Mouse (Mus musculus) cerebellum, postnatal 4 days (tissue): Measurements from ENCODE around the gene Rps6kb2.
A peak's percentile ranks its signal among the peaks of the same experiment; 100 is the strongest.
"Not testable (repeated sequence)": the region's sequence is repeated elsewhere in the genome, so short reads cannot be mapped to it uniquely, and the experiment has no call there.

Source experiments
- DNase-seq, 2 experiments: peaks; one replicate each; pipeline ENCODE4 v3.0.0; 2022; ENCODE audit warnings: low spot score in 2 of 2, mixed read lengths in 1 of 2

The Rps6kb2 gene

DNA sequence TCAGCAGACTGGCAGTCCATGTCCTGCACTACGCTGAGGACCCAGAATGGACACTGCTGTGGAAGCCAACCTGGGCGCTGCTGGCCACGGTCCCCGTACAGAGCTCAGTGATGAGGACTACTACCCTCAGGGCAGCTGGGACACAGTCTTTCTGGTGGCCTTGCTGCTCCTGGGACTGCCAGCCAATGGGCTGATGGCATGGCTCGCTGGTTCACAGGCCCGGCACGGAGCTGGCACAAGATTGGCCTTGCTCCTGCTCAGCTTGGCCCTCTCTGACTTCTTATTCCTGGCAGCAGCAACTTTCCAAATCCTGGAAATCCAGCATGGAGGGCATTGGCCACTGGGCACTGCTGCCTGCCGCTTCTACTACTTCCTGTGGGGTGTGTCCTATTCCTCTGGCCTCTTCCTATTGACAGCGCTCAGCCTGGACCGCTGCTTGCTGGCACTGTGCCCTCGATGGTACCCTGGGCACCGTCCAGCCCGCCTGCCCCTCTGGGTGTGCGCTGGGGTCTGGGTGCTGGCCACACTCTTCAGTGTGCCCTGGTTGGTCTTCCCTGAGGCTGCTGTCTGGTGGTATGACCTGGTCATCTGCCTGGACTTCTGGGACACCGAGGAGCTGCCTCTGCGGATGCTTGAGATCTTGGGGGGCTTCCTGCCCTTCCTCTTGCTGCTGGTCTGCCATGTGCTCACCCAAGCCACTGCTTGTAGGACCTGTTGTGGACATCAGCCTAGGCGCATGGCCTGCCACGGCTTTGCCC, 20.6 kb downstream of the Rps6kb2 start:
- no peak for DNase-seq

DNA sequence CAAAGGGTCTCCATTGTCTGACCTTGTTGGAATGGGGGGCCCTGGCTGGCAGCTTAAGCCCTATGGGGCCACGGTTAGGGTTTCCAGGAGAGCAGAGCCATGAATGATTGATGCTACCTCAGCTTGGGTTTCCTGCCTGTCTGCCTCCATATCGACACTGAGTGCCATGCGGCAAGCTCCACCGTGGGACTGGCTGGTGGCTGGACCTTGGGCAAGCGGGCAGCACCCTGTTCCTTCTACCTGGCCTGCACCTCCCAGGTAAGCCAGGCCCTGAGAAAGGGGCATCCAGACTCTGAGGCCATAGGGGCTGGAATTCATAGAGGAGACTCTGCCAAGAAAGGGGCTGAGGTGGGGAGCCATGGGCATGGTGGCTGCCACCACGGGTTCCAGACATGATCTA, 23.0 kb downstream of the Rps6kb2 start:
- no peak for DNase-seq

DNA sequence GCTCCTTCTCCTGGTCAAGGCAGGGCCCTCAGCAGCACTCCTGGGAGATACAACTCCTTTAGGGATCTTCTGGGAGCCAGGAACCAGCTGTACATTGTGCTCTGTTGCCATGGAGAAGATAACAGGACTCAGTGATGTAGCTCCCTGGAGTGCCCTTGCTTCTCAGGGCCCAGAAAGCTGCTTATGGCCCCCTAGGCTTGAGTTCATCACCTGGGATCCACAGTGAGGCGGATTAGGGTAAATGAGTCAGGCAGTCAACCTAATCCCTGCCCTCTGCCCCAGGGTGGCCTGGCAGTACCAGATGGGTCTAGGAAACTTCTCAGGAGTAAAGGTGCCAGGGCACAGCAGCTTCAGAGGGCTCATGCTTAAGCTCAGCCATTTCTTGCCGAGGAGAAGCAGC, 23.7 kb downstream of the Rps6kb2 start, which contains the start of gene Gpr152:
Gene Gpr152, plus strand, starts transcription at position 342 of the 400 bp plus-strand sequence.
- DNase-seq: no peak

DNA sequence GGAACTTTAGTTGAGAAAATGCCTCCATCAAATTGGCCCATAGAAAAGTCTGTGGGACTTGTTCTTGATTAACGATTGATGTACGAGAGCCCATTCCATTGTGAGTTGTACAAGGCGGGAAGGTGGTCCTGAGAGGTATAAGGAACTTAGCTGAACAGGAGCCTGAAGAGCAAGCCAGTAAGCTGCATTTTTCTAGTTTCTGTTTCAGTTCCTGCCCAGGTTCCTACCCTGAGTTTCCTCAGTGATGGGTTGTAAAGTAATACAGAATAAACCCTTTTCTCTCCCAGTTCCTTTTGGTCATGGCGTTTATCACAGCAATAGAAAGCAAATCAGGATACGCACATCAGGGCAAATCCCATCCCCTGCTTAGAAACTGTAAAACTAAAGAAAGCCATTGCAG, 25.2 kb downstream of the Rps6kb2 start:
- DNase-seq: no peak

DNA sequence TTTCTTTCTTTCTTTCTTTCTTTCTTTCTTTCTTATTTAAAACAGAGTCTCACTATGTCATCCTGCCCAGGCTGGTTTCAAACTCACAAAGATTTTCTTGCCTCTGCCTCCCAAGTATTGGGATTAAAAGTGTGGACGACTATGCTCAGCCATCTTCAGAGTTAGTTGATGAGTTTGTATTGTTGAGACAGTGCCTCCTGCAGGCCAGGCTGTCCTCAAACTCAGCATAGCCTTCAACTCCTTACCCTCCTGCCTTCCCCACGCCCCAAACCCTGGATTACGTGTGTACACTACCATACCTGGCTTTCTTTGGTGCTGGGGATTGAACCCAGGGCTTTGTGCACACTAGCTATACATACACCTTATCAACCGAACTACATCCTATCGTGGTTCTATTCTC, 26.7 kb downstream of the Rps6kb2 start:
- no peak for DNase-seq

DNA sequence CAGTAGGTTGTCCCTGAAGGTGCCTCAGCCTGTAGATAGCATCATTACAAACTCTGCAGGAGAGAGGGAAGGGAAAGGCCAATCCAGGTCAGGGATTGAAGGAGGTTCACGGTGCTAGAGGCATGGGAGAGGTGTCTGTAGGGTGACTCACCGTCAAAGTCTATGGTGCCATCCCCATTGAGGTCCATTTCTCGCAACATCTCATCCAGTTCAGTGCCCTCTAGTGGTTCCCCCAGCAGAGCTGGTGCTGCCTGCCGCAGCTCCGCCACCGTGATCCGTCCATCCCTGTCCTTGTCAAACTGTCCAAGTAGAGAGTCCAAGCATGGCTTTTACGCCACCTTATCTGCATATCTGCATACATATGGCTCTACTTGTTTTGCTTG, 27.2 kb downstream of the Rps6kb2 start:
- not testable (repeated sequence) for DNase-seq

DNA sequence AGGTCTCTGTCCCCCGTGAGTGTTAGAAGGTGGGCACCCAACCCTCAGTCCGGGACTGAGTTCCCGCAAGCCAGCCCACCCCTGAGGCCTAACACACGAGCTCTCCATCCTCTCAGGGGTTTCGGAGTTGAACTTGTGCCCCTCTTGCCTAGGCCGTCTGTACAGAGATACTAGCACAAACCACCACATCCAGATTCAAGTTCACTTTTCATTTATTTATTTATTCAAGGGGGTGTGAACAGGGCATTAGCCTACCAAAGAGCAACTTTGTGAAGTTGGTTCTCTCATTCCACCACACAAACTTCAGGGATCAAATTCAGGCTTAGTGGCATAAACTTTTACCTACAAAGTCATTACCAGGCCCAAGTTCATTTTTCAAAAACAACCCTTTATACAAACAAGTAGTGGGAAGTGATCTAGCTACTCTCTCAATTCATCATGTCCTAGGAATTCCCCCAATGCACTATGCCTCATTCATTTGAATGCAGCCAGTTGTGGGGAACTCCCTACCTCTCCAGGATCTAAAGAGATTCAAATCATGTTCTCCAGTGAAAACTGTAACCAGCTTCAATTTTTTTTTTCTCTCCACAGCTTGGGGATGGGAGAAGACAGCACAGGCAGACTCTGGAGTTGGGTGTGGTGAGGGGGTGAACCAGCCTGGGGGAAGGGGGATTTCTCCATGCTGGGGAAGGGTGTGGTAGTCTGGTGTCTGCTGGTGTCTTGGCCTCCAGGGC, 27.8 kb downstream of the Rps6kb2 start:
- DNase-seq: not testable (repeated sequence)

DNA sequence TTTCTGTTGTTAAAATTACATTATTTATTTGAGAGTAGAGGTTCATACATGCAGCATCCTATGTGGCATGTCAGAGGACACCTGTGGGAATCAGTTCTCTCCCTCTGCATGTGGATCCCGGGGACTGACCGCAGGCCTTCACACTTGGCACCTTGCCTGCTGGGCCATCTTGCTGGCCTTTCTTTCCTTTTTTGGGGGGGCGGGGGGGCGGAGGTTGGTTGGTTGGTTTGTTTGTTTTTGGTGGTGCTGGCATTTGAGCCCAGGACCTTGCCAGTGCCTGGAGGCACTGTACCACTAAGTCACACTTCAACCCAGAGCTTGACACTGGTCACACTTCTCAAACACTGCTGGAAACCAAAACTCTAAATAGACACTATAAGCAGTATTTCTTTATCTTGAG, 28.8 kb downstream of the Rps6kb2 start:
- no peak for DNase-seq

DNA sequence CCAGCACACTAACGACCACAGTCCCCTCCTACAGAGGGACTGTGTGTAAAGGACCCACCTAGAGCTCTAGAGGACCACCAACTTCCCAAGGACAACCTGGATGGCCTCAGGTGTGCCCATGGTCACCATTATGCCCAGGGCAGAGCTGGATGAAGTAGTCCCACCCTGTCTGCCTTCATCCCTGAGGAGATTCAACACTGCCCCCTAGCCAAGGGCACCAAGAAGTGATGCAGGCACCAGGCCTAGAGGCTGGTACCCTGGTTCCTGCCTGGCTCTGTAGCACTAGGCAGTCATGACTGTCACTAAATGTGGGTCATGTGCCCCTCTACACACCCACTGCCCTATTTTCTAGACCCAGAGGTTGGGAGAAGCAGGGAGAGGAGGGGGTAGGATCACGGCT, 31.4 kb downstream of the Rps6kb2 start:
- no peak for DNase-seq

DNA sequence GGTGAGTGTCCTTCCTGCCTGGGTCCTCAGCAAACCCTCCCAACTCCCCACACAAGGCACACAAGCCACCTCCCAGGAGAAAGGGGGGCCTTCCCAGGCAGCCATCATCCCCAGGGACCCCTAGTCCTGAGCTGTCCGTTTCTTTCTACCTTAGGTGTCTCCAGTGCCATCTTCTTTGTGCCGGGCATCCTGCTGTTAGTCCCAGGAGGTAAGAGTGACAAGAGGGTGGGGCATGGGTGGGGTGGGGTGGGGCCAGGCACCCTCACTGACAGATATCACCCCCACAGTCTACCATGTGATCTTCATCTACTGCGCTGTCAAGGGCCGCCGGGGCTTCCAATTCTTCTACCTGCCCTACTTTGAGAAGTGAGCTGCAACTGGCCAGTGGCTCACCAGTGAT, 32.1 kb downstream of the Rps6kb2 start:
- peak in 1 of 2 experiments; percentile 18 for DNase-seq

DNA sequence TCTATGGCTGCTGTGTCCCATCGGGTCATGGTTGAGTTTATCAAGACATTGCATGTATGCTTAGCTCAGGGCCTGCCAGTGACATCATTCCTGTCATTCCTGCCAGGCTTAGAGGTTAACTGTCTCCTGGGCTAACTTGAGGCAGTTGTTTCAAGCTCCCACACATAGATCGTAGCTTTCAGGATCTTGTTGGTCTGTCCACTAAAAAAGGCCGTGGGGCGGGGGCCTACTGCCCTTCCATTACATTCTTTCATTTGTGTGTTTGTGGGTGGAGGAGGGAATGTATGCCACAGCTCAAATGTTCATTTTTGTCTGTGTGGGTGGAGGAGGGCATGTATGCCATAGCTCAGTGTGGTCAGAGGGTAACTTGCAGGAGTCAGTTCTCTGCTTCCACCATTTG, 33.0 kb downstream of the Rps6kb2 start:
- DNase-seq: no peak

DNA sequence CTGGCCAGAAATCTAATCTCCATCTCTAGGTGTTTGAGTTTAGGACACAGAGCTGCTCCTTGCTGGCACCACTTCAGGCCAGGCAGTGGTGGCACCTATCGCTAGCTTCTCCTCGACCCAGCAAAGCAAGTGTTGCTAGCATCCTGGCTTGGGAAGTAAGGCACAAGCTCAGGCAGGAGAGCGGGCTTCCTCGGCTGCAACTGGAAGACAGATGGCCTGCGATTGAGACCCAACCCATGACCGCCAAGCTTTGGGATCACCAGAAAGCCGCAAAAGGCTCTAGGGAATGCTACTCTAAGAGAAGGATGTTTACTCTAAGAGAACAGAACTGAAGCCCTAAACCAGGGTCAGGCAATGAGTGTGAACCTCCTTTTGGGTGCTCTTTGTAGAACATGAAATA, 33.7 kb downstream of the Rps6kb2 start:
- DNase-seq: no peak

DNA sequence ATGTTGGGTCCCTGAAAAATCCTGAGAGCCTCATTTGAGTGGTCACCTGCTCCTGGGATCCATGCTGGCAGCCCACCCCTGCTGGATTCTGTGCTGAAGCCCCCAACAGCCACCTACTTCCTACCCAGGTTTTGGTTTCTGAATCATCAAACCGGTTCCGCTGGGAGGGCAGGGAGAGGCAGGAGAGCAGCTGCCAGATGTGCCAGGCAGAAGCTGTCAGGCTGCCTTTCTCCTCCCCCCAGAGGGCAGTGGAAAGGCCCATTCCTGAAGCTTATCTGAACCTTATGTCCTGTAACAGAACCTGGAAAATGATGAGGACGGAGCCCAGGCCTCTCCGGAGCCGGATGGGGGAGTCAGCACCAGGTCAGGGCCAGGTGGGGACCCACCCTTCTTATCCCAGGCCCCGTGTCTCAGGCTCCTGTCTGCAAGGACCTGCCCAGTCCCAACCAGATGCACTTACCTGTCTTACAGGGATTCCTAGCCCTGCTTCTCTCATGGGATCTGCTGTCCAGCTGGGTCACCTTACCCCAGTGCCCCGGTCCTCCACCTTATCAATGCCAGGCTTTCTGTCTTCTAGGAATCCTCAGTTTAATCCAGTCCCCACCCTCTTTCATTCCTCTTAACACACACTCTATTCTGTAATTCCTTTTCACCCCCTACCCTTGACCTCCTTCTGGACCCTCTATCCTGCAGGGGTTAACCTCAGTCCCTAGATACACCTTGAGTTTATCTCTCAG, 36.2 kb downstream of the Rps6kb2 start:
- no peak for DNase-seq

DNA sequence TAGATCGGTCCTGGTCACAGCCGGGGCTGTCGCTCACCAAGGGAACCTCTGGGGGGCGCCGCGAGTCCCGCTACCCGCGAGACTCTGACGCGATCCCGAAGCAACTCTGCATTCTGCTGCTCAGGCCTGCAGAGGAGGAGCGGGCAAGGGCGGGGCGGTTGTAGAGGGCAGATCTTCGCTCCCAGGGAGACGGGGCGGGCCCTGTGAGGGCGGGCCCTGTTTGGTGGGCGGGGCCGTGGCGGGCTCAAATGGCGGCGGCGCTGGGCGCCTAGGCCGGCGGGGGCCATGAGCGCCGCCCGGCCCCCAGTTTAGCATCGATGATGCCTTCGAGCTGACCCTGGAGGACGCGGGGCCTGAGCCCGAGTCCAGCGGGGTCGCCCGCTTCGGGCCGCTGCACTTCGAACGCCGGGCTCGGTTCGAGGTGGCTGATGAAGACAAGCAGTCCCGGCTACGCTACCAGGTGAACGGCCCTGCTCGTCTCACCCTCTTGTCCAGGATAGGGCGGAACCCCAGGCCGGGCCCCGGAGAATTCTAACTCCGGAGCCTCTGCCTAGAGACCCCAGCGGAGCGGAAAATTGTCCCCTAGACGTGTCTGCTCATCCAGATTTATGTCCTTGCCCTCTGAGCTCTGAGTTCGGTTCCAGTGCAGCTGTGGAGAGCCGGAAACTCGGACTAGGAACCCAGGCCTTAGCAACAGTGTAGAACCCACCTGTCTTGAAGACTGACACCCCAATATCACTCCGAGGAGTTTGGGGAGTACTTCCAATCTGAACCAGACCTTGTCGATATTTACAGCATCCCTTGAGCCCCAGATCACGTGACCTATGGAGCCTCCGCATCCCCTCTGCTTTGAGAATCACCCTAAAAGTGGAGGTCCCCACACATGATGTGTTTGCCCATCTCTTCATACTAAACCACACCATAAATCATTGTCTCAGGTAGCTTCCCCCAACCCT, 37.1 kb downstream of the Rps6kb2 start, which contains the start of gene Aip:
Gene Aip, minus strand, starts transcription at position 118 of the 956 bp plus-strand sequence.
- peak; percentile 93 to 98 for DNase-seq

DNA sequence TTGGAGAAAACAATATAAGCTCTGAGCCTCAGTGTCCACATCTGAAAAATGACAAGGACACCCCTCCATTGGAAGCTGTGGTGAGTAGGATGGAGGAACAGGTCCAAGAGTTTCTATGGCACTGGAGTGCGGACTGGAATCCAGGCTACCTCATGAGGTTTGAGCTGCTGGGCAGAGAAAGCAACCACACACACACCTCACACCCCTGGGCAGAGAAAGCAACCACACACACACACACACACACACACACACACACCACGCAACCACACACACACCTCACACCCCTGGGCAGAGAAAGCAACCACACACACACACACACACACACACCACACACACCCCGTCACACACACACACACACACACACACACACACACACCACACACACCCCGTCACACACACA, 37.9 kb downstream of the Rps6kb2 start:
- DNase-seq: not testable (repeated sequence)

DNA sequence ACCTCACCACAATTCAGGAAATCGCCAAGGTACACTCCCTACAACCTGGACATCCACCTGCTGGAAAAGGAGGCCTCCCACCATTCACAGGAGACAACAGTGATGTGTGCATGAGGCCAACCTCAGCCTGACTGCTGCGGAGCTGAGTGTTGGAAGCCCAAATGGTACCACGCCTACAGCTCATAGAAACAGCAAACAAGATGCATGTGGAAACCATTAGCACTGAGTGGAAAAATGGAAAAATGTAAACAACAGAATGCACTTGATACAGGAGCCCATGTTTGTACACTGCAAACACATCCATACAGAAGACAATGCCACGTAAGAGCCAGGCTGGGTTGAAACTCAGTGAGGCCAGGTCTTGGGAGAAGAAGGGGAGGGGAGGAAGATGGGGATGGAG, 38.7 kb downstream of the Rps6kb2 start:
- DNase-seq: no peak

DNA sequence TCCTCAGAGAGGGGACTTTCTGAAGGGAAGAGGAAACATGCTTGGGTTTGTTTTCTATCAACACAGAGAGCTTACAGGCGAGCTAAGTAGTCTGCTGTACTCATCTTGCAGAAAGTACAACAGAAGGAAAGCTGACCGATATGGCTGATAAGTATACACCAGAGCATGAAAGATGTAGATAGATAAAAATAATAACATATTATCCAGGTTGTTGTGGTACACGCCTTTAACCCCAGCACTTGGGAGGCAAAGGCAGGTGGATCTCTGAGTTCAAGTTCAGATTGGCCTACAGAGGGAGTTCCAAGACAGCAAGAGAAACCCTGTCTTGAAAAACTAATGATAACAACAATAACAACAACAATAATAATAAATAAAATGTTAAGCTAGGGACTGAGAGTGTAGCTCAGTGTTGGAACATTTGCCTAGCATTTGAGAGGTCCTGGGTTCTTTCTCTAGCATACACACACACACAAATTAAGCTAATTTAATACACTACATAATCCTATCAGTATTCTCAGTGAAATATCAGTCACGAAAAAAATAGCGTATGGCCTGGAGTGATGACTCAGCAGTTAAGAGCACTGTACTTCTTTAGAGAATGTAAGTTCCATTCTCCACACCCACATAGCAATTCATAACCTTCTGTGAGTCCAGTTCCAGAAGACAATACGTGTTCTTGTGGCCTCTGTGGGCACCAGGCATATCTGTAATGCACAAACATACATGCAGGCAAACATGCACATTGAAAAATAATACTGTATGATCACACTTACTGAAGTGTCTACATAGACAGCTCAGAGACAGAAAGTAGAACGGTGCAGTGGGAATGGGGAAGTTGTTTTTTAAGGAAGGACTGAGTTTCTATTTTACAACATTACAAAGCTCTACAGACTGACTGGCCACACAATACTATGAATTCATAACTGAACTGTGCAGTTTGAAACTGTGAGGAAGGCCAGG, 40.5 kb downstream of the Rps6kb2 start:
- DNase-seq: no peak

DNA sequence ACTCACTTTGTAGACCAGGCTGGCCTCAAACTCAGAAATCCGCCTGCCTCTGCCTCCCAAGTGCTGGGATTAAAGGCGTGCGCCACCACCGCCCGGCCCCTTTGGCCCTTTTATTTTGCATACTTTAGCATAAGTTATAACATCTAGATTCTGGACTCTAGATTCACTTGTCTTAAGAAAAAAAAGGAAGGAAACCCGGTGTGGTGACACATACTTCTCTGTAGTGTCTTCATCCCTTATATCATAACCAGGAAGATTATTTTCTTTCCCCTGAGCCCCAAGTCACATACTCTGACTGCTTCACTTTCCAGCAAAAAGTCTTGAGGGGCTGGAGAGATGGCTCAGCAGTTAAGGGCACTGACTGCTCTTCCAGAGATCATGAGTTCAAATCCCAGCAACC, 41.3 kb downstream of the Rps6kb2 start:
- not testable (repeated sequence) for DNase-seq

DNA sequence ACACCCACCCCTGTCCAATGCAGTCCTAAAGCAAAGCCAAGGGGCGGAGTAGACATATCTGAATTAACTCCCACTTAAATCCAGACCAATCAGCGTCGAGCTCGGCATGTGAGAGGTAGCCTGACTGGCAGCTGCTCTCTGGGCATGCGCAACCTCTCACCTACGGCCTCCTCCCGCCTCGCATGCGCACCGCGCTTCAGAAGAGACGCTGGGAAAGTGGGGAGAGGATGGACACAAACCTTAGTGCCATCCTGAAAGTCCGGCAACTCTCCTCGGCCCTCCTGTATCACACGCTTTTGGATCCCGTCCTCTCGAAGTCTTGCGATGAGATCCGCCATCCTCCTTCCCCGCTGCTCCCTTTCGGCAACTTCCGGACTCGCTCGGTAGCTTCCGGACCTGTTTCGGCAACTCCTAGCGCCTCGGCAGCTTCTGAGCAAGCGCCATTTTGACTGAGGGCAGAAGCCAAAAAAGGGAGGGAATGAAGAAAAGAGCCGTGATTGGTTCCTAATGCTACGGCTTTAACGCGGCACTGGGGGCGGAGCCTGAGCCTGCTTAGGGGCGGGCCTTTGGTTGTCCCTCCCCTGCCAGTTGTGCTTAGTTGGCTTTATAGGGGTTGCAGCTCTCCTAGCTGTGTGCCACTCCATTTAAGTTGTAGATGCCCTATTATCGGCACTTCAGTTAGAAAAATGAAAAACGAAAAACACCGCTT, 41.9 kb downstream of the Rps6kb2 start:
- peak; percentile 94 to 98 for DNase-seq
